Mouse (Mus musculus): ENCODE results near the gene Bag3.

- TF ChIP-seq POLR2A (IDR thresholded peaks at IDR 0.05; ENCODE audit: extremely low read depth, insufficient read depth, low read length) (no peak), CTCF (IDR thresholded peaks at IDR 0.05; ENCODE audit: extremely low read depth, insufficient read depth, low read length) (no peak)
These were observed 27.7 kb downstream of the Bag3 start for GRCm38 (mm10) chr7:128551087-128551457.
